Mouse (Mus musculus): ENCODE data around the gene Iqschfp.

- no peak for TF ChIP-seq POLR2A (IDR thresholded peaks at IDR 0.05; ENCODE audit: insufficient read depth, low read depth, low read length)
- TF ChIP-seq CTCF (IDR thresholded peaks at IDR 0.05; ENCODE audit: insufficient read depth, low read depth, low read length): no peak
These were observed 576.1 kb downstream of the Iqschfp start for GRCm38 (mm10) chr3:68467941-68468687.
